Mouse (Mus musculus) CH12.LX (cell line): Measurements from ENCODE around the gene Senp6. TPM values are rescaled to one million over a fixed set of nuclear protein-coding genes. Genes with fewer than 3 reads are reported as not detected.

Experiments used
- DNase-seq: peaks from one replicate; pipeline ENCODE4 v3.0.0-alpha.2; 2013; ENCODE audit errors: extremely low read depth
- H3K27ac ChIP-seq: 2 replicates; pipeline ENCODE4 v1.5.1; 2012; ENCODE audit warnings: low read depth, mild to moderate bottlenecking, control low read depth, moderate library complexity; ENCODE audit not compliant: insufficient read depth
- H3K27me3 ChIP-seq: replicated peaks from 2 replicates; pipeline ENCODE3; 2012; ENCODE audit warnings: inconsistent platforms
- H3K36me3 ChIP-seq, 2 experiments: replicated peaks in 1 of 2; 2 replicates each; pipeline versions ENCODE3 to v1.6.1; 2012; ENCODE audit warnings: inconsistent platforms in 1 of 2, low read length in 1 of 2, mild to moderate bottlenecking in 1 of 2, mixed read lengths in 1 of 2, moderate library complexity in 1 of 2; ENCODE audit not compliant: control insufficient read depth in 1 of 2, insufficient read depth in 1 of 2
- H3K4me1 ChIP-seq, 2 experiments: 2 replicates each; pipeline ENCODE4 v1.6.1; 2012; ENCODE audit warnings: inconsistent platforms in 1 of 2, moderate library complexity in 1 of 2; ENCODE audit not compliant: insufficient read depth in 2 of 2, control insufficient read depth in 1 of 2
- H3K4me2 ChIP-seq: 2 replicates; pipeline ENCODE4 v1.6.1; 2012; ENCODE audit warnings: low read depth, mild to moderate bottlenecking, control low read depth; ENCODE audit not compliant: poor library complexity, insufficient read depth, severe bottlenecking
- H3K4me3 ChIP-seq, 3 experiments: fragments of 150-350 bp in 1 of 3; sonication (generic) in 1 of 3; replicated peaks in 1 of 3; 2 replicates each; pipeline versions ENCODE3 to v1.5.1; 2011 to 2012; ENCODE audit warnings: low read depth in 2 of 3, low read length in 2 of 3, mild to moderate bottlenecking in 2 of 3, moderate library complexity in 2 of 3, control low read depth in 1 of 3, improper control_type of control experiment in 1 of 3, inconsistent platforms in 1 of 3, mixed read lengths in 1 of 3; ENCODE audit not compliant: poor library complexity in 1 of 3
- H3K79me2 ChIP-seq: replicated peaks from 2 replicates; pipeline ENCODE4 v1.6.1; 2012; ENCODE audit warnings: mild to moderate bottlenecking, moderate library complexity; ENCODE audit not compliant: control insufficient read depth, poor library complexity, insufficient read depth, severe bottlenecking; ENCODE audit errors: extremely low read depth
- H3K9ac ChIP-seq: 2 replicates; pipeline ENCODE4 v1.6.1; 2012; ENCODE audit warnings: low read depth, mild to moderate bottlenecking, control low read depth, moderate library complexity; ENCODE audit not compliant: insufficient read depth
- H3K9me3 ChIP-seq: replicated peaks from 2 replicates; pipeline ENCODE3; 2012; ENCODE audit warnings: low read length, inconsistent platforms, mixed read lengths
- BHLHE40 ChIP-seq: IDR thresholded peaks from 2 replicates; pipeline ENCODE4 v1.6.1; 2011; ENCODE audit warnings: mild to moderate bottlenecking, low read depth, low read length, improper control_type of control experiment
- CHD1 ChIP-seq: IDR thresholded peaks from 2 replicates; pipeline ENCODE4 v1.6.1; 2012; ENCODE audit warnings: low read depth, low read length, improper control_type of control experiment, inconsistent platforms
- EP300 ChIP-seq: IDR thresholded peaks from 2 replicates; pipeline ENCODE4 v1.6.1; 2011; ENCODE audit warnings: low read length, improper control_type of control experiment
- ETS1 ChIP-seq: conservative IDR thresholded peaks from 2 replicates; pipeline ENCODE4 v1.6.1; 2012; ENCODE audit warnings: low read depth, mild to moderate bottlenecking, inconsistent platforms, low read length, improper control_type of control experiment, moderate library complexity
- GABPA ChIP-seq: IDR thresholded peaks from 2 replicates; pipeline ENCODE4 v1.6.1; 2012; ENCODE audit warnings: low read depth, low read length, improper control_type of control experiment, inconsistent platforms; ENCODE audit not compliant: insufficient replicate concordance
- HCFC1 ChIP-seq: IDR thresholded peaks from 2 replicates; pipeline ENCODE4 v1.6.1; 2012; ENCODE audit warnings: low read depth, mild to moderate bottlenecking, inconsistent platforms, low read length, improper control_type of control experiment
- KAT2A ChIP-seq: IDR thresholded peaks from 2 replicates; pipeline ENCODE4 v1.6.1; 2012; ENCODE audit warnings: low read length, improper control_type of control experiment, inconsistent platforms; ENCODE audit not compliant: insufficient replicate concordance
- MAFK ChIP-seq: IDR thresholded peaks from 2 replicates; pipeline ENCODE4 v1.6.1; 2011; ENCODE audit warnings: low read length, improper control_type of control experiment; ENCODE audit not compliant: insufficient replicate concordance
- MAX ChIP-seq: IDR thresholded peaks from 2 replicates; pipeline ENCODE4 v1.6.1; 2011; ENCODE audit warnings: low read length, improper control_type of control experiment
- MAZ ChIP-seq: IDR thresholded peaks from 2 replicates; pipeline ENCODE4 v1.6.1; 2012; ENCODE audit warnings: low read depth, mild to moderate bottlenecking, inconsistent platforms, low read length, improper control_type of control experiment, moderate library complexity
- MXI1 ChIP-seq: IDR thresholded peaks from 2 replicates; pipeline ENCODE4 v1.6.1; 2011; ENCODE audit warnings: mild to moderate bottlenecking, low read depth, low read length, improper control_type of control experiment
- NRF1 ChIP-seq: IDR thresholded peaks from 2 replicates; pipeline ENCODE4 v1.6.1; 2014; ENCODE audit warnings: low read depth, mild to moderate bottlenecking, inconsistent platforms, low read length, improper control_type of control experiment, moderate library complexity
- POLR2A ChIP-seq: IDR thresholded peaks from 2 replicates; pipeline ENCODE4 v1.6.1; 2011; ENCODE audit warnings: low read depth, mild to moderate bottlenecking, improper control_type of control experiment, low read length
- RCOR1 ChIP-seq: conservative IDR thresholded peaks from 2 replicates; pipeline ENCODE4 v1.6.1; 2012; ENCODE audit warnings: low read depth, mild to moderate bottlenecking, inconsistent platforms, low read length, improper control_type of control experiment
- SIN3A ChIP-seq: IDR thresholded peaks from 2 replicates; pipeline ENCODE4 v1.6.1; 2012; ENCODE audit warnings: low read length, improper control_type of control experiment, inconsistent platforms
- SMC3 ChIP-seq: IDR thresholded peaks from 2 replicates; pipeline ENCODE4 v1.6.1; 2011; ENCODE audit warnings: low read depth, low read length, improper control_type of control experiment
- TBP ChIP-seq: conservative IDR thresholded peaks from 2 replicates; pipeline ENCODE4 v1.6.1; 2011; ENCODE audit warnings: low read depth, low read length, improper control_type of control experiment
- TCF12 ChIP-seq: IDR thresholded peaks from 2 replicates; pipeline ENCODE4 v1.6.1; 2014; ENCODE audit warnings: low read depth, mild to moderate bottlenecking, inconsistent platforms, low read length, improper control_type of control experiment
- UBTF ChIP-seq: IDR thresholded peaks from 2 replicates; pipeline ENCODE4 v1.6.1; 2012; ENCODE audit warnings: low read depth, mild to moderate bottlenecking, inconsistent platforms, low read length, improper control_type of control experiment, moderate library complexity
- USF1 ChIP-seq: IDR thresholded peaks from 2 replicates; pipeline ENCODE4 v1.6.1; 2014; ENCODE audit warnings: low read depth, mild to moderate bottlenecking, inconsistent platforms, low read length, improper control_type of control experiment
- USF2 ChIP-seq: conservative IDR thresholded peaks from 2 replicates; pipeline ENCODE4 v1.6.1; 2011; ENCODE audit warnings: low read depth, low read length, improper control_type of control experiment
- ZC3H11A ChIP-seq: IDR thresholded peaks from 2 replicates; pipeline ENCODE4 v1.6.1; 2012; ENCODE audit warnings: low read depth, mild to moderate bottlenecking, inconsistent platforms, low read length, improper control_type of control experiment
- ZMIZ1 ChIP-seq: IDR thresholded peaks from 2 replicates; pipeline ENCODE4 v1.6.1; 2012; ENCODE audit warnings: low read depth, mild to moderate bottlenecking, inconsistent platforms, low read length, improper control_type of control experiment
- ZNF384 ChIP-seq: IDR thresholded peaks from 2 replicates; pipeline ENCODE4 v1.6.1; 2012; ENCODE audit warnings: low read depth, low read length, improper control_type of control experiment, inconsistent platforms
- dilution Hi-C: fragments of 300-500 bp; cut with MboI; formaldehyde crosslinking; loops from 2 replicates; pipeline ENCODE4 v1.14.3; 2020; ENCODE audit warnings: low sequenced_read_pairs; ENCODE audit not compliant: extremely low pct_unique_long_range_greater_than_20kb, extremely low pct_ligation_motif_present
- in situ Hi-C: fragments of 300-500 bp; cut with MboI; formaldehyde crosslinking; loops from 3 replicates; pipeline ENCODE4 v1.14.3; 2019; ENCODE audit warnings: low sequenced_read_pairs, low pct_ligation_motif_present, low pct_unique_long_range_greater_than_20kb, mixed read lengths
- polyA plus RNA-seq: library from polyadenylated mRNA; unstranded; fragments of >175 nt; gene quantifications from 2 replicates; pipeline ENCODE4 v1.2.1, GENCODE M21; 2012; ENCODE audit warnings: low read depth; ENCODE audit not compliant: insufficient read length
- total RNA-seq, 2 experiments: library from RNA; depleted of rRNA; stranded (reverse); fragments of 300-350 nt in 1 of 2; fragments of >200 nt in 1 of 2; gene quantifications; 2 replicates each; pipeline ENCODE4 v1.2.3; 2012 to 2014

Senp6 gene
- total RNA-seq (2012; rRNA removed), result 97.5 and 113 TPM in 2 replicates
- 167 and 186 TPM in 2 replicates for total RNA-seq (2014; rRNA removed)
- polyA plus RNA-seq, result 113 TPM in 2 replicates

DNA sequence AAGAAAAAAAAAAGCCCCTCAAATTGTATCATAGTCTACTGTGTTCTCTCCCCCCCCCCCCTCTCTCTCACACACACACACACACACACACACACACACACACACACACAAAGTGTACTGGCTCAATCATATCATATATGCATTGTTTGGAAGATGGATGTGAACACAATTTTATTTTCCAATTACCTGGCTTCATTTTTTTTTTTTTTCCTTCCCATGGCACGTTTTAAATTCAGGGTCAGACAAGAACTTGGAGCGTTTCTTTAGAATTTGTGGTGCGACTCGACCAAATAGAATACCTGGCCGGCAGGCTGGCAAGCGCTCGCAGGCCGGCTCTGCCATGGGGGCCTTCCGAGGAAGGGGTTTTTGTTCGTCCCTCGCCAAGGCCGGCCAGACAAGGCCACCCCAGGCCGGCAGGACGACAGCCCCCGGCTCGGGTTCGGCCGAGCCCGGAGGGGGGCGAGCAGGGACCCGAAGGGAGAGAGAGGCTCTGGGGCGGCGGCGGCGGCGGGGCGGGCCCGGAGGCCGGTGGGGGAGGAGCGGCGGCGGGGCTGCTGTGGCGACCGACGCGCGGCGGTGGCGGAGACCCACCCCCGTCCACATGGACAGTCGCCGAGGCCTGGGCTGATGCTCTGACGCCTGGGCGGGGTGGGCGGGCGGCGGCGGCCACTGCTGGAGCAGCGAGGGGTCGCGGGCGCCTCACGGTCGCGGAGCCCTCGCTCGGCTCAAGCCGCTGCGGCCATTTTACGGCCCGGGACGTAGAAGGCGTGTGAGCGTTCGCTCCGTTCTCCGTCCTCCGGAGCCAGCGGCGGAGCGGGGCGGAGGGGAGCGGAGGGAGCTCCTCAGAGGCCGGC is at the start of gene Senp6:
Gene Senp6, plus strand, starts transcription at position 537 of the 854 bp plus-strand sequence.
- Histone ChIP-seq H3K9me3 (peaks cover 6% of the 10 kb centered on the region), H3K4me1 (peaks cover under 1 to 16% of the 10 kb centered on the region in 2 experiments), H3K27ac (peak within 1 kb of the TSS; percentile 83), H3K36me3 (no peaks in the 10 kb centered on the region), H3K27me3 (no peaks in the 10 kb centered on the region), H3K4me2 (0 out of 2 replicates have a peak within 1 kb of the TSS, but pooled peaks have one; percentile 23), H3K4me3 (peak within 1 kb of the TSS; percentile 83 to 98 (median 86)), H3K9ac (peak within 1 kb of the TSS; percentile 99), H3K79me2 (peaks cover 44% of the 10 kb centered on the region)
- dilution Hi-C loops, result no loop called here
- peak; percentile 47 for DNase-seq
- TF ChIP-seq NRF1 (0 out of 2 replicates have a peak, but pooled peaks have one; percentile 3), TBP (no peak), ZMIZ1 (no peak; the same call in 1 of the 2 replicates), ZC3H11A (no peak), EP300 (no peak), POLR2A (peak; percentile 40; the same call in 1 of the 2 replicates), MXI1 (peak; percentile 88), TCF12 (no peak; the same call in 1 of the 2 replicates), GABPA (no peak), SIN3A (peak; percentile 21; the same call in 1 of the 2 replicates), MAZ (peak; percentile 55; the same call in 1 of the 2 replicates), UBTF (peak; percentile 75; the same call in 1 of the 2 replicates), ZNF384 (peak; percentile 52; the same call in 1 of the 2 replicates), BHLHE40 (peak; percentile 22; the same call in 1 of the 2 replicates), SMC3 (no peak), HCFC1 (peak; percentile 7; the same call in 1 of the 2 replicates)
- in situ Hi-C loops, result no loop called here

DNA sequence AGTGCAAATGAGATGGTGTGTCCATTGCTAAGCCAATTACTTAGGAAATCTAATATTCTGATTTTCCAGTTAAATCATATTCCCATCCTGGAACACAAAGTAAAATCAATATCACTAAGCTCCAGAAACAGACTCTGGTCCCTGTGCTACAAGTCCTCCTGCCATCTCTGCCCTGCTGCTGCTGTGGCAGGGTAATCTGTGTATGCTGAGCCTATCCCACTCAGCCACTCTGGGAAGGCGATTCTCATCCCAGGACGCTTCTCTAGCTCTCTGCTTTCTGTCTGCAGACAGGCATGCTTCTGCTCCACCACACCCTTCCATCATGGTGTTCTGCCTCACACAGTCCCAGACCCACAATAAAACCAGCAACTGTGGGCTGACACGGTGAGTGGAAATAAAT is 46.3 kb upstream of the Senp6 start:
- Histone ChIP-seq H3K4me2 (no peak overlapping the region), H3K27me3 (no peaks in the 10 kb centered on the region), H3K4me1 (no peaks in the 10 kb centered on the region), H3K36me3 (no peaks in the 10 kb centered on the region), H3K4me3 (no peak overlapping the region), H3K9me3 (no peaks in the 10 kb centered on the region), H3K79me2 (no peaks in the 10 kb centered on the region), H3K9ac (no peak overlapping the region), H3K27ac (no peak overlapping the region)
- in situ Hi-C loops (no loop called here), dilution Hi-C loops (no loop called here)
- TF ChIP-seq MXI1 (no peak), ETS1 (no peak), HCFC1 (no peak), RCOR1 (no peak), BHLHE40 (no peak), CHD1 (no peak), KAT2A (no peak), MAX (no peak), UBTF (no peak), SIN3A (no peak), MAFK (no peak), ZNF384 (no peak), USF2 (no peak), USF1 (no peak), ZC3H11A (no peak)
- no peak for DNase-seq
